Mouse (Mus musculus) left cerebral cortex, postnatal 36 days (tissue): Measurements from ENCODE around the gene Anxa6. TPM values are rescaled to one million over a fixed set of nuclear protein-coding genes. Genes with fewer than 3 reads are reported as not detected.

Experiments
- DNase-seq, 2 experiments: peaks; one replicate each; pipeline ENCODE4 v3.0.0; 2021 to 2022; ENCODE audit warnings: low spot score in 2 of 2, mixed read lengths in 1 of 2
- intact Hi-C: fragments of 180-260 bp; cut with DNase I; formaldehyde crosslinking; loops from one replicate; pipeline ENCODE4 v1.15.1; 2025
- total RNA-seq, 2 experiments: library from RNA; stranded (reverse); gene quantifications; 2 replicates each; pipeline ENCODE4 v1.2.3; 2021

Gene Anxa6
- 10 to 100 TPM; 87.1 to 88.9 TPM for total RNA-seq

DNA sequence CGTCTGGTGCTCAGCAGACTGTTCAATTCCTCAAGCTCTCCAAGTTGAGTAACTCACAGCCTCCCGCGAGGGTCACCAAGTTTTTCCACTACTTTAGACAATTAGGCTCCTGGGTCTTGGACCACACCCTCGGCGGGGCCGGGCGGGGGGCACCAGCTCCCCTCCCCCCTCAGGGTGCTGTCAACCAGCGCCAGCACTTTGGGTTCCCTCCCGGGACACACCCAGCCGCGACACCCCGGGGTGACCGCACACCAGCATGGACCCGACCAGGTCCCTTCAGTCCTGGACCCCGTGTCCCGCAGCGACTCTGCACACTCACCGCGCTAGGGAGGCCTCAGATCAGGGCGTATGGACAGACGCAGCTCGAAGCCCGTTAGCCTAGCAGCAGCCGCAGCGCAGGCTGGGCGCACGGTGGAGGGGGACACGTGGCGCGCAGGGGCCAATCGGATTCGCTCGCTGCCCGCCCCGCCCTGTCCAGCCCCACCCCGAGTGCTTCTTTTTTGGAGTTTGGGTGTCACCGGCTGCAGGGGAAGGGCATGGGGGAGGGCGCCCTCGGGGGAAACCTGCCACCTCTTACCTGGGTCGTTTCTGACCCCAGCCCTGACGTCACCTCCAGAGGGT is at the start of gene Anxa6:
Gene Anxa6 (minus strand): TSS at position 406 of the 621 bp plus-strand sequence.
- peak; percentile 77 to 82 for DNase-seq
- intact Hi-C loops = no loop called here

DNA sequence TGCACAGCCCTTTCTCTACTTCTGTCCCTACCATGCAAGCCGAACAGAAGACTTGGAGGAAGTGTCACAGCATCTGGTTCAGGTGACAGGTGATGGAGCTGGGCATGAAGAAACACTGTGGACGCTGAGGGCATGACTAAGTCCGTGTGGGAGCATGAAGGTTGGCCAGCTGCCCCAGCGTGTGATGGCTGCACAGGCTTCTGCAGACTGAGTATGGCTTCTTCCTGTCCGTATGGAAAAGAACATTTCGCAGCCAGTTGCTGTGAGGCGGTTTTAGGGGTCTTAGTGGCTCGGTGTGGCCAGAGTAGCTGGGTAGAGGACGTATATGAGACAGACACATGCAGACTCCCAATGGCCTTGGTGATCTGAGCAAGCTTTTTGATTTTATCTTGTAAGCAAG is 48.0 kb upstream of the Anxa6 start:
- no peak for DNase-seq
- intact Hi-C loops = no loop called here

DNA sequence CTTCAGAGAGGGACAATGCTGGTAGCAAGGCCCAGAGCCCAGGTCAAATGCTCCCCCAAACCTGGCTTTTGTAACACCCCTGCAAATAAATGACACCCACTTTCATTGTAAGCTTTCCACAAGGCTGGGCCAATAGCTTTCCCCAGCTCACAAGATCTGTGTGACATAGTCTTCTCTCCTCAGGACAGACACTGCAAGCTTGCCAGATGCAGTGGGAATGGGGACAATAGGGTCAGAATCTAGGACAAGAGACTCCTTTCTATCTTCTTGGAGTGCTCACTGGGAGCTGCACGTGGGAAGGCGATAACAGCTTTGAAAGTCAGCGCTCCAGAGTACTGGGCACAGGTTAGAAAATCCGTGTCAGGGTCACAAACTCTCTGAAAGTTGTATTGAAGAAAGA is 45.9 kb upstream of the Anxa6 start:
- DNase-seq = no peak
- intact Hi-C loops = no loop called here

DNA sequence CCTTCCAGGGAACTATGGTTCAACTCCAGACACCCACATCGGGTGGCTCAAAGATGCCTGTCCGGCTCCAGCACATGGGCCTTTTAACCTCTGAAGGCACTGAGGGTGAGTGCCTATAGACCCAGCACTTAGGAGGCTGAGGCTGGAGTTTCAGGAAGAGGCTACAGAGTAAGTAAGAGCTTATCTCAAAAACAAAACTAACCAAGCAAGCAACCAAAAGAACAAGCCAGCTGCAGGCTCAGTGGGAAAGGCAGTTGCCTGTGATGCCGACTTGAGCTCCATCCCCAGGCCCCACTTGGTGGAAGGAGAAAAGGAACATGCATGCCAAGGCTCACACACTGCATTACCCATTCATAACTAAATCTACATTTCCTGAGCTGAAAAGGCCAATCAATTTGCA is 45.3 kb upstream of the Anxa6 start:
- no peak for DNase-seq
- intact Hi-C loops = no loop called here

DNA sequence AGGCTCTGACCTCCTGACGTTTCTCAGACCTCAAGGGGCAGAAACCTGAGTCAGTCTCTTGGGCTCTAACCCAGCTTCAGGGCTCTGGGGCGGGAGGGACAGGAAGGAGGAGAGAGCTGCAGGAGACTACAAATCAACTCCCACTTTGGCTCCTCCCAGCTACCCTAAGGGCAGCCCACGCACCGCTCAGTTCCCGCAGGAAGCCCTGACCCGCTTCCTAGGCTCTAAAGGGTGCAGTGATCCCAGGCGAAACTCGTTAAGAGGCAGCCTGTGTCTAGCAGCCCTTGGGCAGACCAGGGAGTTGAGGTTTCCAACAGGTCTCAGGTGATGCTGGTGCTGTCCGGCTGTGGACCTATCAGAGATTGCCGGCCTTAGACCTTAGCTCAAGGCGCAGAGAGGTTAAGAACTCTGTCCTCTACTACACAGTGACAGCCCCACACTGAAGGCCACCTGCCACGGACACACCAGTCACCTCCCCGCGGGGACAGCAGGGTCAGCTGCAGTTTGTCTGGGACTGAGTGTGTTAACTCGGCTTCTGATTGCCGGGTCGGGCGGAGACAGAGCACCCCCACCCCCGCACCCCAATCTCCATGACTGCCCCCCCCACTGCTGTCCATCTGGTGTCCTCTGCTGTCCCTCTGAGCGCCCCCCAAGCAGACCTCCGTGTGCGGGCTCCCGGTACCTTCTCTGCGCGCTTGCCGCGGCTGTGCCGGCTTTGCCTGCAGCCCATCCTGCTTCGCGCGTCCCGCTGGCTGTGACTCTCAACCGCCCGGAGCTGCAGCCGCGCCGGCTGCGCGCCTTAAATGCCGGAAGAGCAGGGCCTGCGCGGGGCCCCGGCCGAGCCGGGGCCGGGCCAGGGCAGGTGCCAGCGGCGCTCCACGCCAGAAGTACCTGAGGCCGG is 44.3 kb upstream of the Anxa6 start, which contains the start of gene Ccdc69:
Gene Ccdc69 (minus strand): TSS at position 801 of the 901 bp plus-strand sequence.
- intact Hi-C loops = no loop called here
- DNase-seq = peak; percentile 18 to 22

DNA sequence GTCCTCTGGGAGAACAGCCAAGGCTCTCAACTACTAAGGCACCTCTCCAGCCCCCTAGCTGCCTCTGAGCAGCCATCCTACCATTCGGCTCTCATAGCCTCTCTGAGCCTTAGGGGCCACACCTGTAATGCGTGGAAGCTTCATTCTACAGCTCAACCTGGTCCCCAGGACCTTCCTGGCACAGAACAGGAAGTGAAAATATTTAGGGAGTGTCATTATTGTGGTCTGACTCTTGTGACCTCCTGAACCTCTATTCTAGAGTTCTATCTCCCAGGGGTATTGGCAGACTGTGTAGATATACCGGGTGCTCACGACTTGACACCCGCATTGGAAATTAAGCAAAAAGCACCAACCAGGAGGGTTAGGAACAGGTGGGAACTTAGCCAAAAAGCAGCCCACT is 43.0 kb upstream of the Anxa6 start:
- DNase-seq = no peak
- intact Hi-C loops = no loop called here

DNA sequence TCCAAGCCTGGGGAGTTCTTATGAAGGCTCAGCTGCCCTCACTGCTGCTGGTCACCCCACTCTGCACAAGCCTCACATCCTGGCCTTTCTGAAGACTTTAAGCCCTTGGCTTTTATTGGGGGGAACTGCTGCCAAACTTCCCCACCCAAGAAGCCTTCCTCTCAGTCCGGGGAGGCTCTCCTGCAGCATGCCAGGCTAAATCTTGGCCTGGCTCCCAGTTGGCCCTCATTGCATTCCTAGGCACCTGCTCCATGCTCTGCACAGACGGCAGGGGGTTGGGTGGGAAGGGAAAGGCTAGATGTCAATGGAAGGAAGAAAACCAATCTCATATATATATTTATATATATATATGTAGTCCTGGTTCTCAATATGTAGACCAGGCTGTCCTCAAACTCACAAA is 42.4 kb upstream of the Anxa6 start:
- DNase-seq = no peak
- intact Hi-C loops = no loop called here

DNA sequence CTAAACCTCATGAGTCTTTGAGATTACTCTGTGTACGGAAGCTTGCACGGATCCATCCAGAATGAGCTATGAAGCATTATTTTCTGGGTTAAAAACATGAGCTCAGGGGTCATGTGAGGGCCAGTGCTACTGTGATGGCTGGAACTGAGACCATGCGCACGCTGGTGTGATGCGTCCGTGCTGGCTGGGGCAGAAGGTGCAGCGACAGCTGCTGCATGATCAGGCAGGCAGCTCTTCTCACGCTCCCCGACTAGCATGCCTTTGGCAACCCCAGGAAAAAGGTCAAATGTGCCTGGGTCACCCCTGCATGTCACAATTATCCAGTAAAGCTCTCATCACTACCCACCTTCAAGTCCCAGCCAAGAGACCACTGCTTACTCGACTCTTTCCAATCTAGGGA is 39.9 kb upstream of the Anxa6 start:
- intact Hi-C loops = no loop called here
- no peak for DNase-seq

DNA sequence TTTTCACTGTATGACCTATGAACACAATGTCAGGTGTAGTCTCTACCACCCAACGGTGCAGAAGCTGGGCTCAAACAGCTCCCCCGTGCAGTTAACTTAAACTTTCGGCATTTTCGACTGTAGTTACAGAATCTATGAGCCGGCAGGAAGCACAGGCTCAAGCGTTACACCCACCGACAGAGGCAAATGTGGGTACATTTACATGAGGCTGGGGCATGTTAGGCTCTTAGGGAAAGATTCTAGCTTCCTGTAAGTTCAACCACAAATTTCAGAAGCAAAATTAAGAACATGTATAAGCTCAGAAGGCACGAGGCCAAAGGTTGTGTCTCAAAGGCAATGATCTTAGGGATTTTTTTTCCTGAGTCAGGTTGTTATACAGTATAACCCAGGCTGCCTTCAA is 39.2 kb upstream of the Anxa6 start:
- DNase-seq = no peak
- intact Hi-C loops = no loop called here

DNA sequence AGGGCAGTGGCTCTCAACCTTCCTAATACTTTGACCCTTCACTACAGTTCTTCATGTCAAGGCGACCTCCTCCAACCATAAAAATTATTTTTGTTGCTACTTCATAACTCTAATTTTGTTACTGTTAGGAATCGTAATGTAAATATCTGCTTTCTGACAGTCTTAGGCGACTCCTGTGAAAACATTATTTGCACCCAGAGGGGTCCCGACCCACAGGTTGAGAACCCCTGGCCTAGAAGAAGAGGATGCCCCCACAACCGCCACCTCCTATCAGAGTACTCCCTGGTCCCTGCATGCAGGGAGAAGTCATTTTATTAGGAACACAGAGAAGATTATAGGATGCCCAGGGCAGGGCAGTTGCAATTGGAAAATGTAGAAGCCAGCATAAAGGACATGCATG is 38.1 kb upstream of the Anxa6 start:
- intact Hi-C loops = no loop called here
- no peak for DNase-seq

DNA sequence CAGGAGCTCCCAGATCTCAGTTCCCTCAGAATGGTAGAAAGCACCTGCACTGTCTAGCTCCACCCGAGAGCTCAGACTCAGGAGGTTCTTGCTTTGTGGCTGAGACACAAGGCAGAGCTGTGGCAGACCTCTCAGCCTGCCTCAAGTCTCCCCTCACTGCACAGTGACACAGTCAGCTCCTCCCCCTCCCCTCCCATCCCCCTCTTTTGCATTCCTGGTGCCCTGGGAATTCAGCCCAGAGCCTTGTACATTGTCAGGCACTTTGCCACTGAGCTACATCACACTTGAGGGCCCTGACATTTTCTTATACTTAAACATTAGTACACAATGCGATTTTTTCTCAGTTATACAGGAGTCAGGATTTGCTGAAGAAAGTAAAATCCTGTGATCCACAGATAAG is 35.8 kb upstream of the Anxa6 start:
- no peak for DNase-seq
- intact Hi-C loops = no loop called here

DNA sequence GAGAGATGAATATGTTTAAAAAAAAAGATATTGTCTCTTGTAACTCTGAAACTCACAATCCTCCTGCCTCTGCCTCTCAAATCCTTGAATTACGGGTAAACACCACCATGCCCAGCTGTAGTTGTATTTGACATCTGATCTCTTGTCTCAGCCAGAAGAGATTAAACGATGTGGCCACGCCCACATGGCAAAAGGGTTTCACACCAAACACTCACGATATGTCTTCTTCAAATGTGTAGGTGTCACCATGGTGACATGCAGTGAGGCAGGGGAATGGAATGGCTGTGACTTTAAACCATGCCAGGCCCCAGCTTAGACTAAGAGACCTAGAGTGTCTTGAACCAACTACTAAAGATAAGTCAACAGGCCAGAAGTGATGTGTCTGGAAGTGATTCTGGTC is 33.7 kb upstream of the Anxa6 start:
- no peak for DNase-seq
- intact Hi-C loops = no loop called here

DNA sequence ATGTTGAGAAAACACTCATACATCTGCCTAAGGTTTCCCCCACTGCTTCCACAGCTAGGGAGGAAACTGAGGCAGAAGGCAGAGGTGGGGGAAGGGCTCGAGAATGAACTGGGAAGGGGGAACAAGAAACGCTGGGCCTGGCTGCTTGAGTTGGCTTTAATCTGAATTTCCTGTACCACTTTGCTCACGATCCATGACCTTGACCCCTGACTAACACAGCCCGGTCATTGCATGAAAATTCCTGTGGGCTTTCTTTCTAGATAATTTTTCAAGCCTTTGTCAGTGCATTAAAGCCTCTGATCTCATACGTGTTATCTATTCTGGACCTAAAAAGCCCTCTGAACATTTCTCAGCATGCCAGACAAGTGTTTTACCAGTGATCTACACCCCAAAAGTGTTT is 29.6 kb upstream of the Anxa6 start:
- intact Hi-C loops = no loop called here
- DNase-seq = no peak

DNA sequence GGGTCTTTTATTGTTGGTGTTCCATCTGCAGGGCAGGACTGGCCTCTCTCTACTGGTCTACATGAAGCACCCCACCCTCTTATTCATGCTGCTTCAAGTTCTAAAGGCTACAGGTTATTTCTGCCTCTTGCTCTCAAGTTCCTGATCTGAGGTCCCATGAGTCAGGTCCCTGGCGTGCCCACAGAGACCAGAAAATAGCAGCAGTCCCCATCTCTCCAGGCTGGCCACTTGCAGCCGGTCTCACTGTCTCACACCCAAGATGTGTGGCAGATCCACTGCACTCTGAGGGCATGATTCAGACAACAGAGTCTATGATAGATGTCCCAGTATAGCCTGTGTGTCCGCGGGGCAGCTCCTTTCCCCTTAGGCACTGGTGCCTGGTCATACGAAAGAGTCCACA is 27.6 kb upstream of the Anxa6 start:
- no peak for DNase-seq
- intact Hi-C loops = no loop called here

DNA sequence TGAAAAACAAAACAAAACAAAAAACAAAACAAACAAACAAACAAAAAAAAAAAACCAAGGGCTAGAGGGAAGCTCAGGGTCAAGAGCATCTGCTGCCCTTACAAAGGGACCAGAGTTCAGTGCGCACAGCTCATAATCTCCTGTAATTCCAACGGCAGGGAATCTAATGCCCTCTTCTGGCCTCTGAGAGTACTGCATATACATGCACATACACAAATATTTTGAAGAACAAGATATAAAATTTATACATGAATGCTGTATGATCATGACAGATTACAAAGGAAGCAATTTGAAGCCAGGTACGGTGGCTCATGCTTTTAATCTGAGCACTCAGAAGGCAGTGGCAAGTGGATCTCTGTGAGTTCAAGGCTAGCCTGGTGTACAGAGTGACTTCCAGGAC is 24.3 kb upstream of the Anxa6 start:
- intact Hi-C loops = no loop called here

DNA sequence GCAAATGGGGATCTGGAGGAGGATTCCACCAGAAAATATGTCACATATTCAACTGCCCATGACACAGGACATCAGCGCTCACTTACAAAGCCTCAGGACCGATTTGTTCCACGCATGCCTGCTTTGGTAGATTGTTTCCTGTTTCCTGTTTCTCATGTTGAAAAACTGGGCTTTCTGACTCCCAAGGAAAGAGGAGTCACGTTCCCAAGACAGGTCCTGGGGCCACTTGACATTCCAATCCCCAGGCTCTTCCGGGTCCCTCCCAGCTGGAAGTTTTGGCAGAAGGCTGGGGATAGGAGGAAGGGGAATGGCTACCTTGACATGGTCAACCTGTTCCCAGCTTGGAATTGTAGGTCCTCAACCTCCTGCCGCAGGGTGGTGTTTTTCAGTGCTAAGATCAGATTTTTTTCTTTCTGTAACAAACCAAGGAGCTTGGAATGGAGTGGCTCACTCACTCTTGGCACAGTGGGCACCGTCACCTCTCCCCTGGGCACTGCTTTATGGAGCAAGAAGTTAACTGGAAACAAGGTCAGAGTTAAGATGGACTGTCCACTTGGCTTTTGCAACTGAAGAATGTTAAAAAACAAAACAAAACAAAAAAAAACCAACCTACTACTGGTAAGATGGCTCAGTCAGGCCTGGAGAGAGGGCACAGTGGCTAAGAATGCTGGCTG is 17.7 kb upstream of the Anxa6 start:
- intact Hi-C loops = no loop called here
- DNase-seq = no peak

More for the DNA sequence above, 24.3 kb upstream of the Anxa6 start:
- DNase-seq = no peak

DNA sequence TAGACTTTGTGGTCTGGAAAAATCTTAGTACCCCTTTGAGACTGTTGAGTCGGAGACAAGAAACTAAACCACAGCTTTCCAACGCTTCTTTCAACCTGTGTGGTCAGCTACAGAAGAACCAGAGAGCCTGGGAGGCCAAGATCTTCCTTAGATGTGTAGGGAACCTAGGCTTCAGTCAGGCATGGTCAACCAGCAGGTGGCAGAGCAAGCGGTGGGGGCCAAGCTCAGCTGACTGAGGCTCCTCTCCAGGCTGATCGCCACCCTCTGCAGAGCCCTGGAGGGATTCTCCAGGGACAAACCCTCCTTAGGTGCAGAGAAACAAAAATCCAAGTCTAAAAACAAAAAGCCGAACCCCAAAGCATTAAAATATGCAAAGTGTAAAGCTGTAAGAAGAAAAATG is 13.4 kb upstream of the Anxa6 start:
- DNase-seq = no peak
- intact Hi-C loops = loop anchor here (5.0 kb wide), 2 partner anchors 41 to 111 kb away; no protein-coding TSS in a partner anchor

DNA sequence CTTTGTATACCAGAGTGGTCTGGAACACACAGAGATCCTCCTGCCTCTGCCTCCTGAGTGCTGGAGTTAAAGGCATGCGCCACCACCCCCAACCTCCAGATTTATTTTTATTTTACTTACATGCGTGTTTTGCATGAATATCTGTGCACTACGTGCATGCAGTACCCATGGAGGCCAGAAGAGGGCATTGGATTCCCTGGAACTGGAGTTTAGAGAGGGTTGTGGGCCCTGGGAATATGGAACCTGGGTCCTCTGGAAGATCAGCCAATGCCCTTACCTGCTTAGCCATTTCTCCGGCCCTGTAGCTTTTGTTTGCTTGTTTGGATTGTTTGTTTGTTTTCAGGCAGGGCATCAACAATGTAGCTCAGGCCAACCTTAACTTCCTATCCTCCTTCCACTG is 8.1 kb upstream of the Anxa6 start:
- intact Hi-C loops = no loop called here
- DNase-seq = no peak

DNA sequence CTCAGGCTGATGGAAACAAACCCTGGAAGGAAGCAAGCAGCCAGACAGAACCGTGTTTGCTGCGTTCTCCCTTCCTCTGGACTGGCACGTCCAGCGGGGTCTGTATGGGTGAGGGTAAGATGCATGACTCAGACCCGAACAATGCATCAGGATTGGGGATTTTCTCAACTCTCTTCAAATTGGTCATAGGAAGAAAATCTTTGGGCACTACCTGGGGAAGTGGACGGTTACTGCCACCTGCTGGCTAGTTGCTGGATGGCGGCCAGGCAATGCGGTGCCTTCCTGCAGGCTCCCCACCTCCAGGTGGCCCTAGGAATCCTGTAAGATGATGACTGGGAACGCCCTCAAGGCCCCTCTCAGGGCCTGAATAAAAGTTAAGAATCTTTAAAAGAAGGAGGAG is 6.3 kb upstream of the Anxa6 start:
- peak; percentile 68 to 82 for DNase-seq
- intact Hi-C loops = loop anchor here (1.0 kb wide), 1 partner anchor 41 kb away; no protein-coding TSS in a partner anchor

DNA sequence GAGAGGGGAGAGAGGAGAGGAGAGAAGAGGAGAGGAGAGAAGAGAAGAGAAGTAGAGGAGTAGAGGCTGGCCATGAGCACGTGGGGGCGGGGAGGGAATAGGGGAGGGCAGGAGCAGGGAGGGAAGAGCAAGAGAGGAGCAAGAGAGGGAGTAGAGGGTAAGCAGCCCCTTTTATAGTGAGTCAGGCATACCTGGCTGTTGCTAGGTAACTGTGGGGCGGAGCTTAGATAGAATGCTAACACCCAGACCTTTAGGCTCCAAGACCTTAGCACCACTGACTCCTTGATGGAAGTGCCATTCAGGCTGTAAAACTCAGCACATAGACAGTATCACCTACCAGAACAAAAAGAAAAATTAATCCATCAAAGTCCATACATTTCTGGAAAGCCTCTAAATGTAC is 3.4 kb upstream of the Anxa6 start:
- intact Hi-C loops = no loop called here

DNA sequence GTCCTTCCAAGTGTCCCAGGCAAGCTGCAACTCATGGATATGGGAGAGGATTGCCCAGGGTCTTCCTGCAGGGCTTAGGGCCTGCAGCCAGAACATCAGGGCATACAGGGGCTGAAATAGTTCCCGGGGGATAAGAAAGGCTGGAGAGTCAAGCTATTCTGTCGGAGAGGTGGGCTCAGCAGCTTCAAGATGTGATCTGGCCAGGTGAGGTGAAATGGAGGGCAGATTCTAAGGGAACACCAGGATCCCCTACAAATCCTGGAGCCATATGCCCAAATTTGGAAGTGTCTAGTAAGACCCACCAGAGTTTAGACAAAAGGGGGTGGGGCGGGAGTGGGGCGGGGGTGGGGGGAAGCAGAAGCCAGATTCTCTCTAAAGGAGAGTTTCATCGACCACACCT is 959 bp downstream of the Anxa6 start:
- intact Hi-C loops = no loop called here
- DNase-seq = no peak

More for the DNA sequence above, 3.4 kb upstream of the Anxa6 start:
- no peak for DNase-seq
